Mouse (Mus musculus) liver, adult 2 months (tissue): Measurements from ENCODE around the gene Gpalpp1. TPM values are rescaled to one million over a fixed set of nuclear protein-coding genes. Genes with fewer than 3 reads are reported as not detected.

ENCODE experiments used
- DNase-seq: peaks from one replicate; pipeline ENCODE4 v3.0.0-alpha.2; 2011; ENCODE audit warnings: low read depth, low spot score; ENCODE audit errors: extremely low read depth
- H3K27ac ChIP-seq: fragments of 200-500 bp; replicated peaks from 2 replicates; pipeline ENCODE4 v1.5.1; 2012; ENCODE audit warnings: low read depth, mild to moderate bottlenecking, control low read depth, inconsistent platforms, low read length; ENCODE audit not compliant: insufficient read depth
- H3K27me3 ChIP-seq: fragments of 200-500 bp; 2 replicates; pipeline ENCODE4 v1.6.1; 2012; ENCODE audit warnings: mild to moderate bottlenecking, moderate library complexity, low read length, inconsistent platforms; ENCODE audit not compliant: control insufficient read depth, insufficient read depth
- H3K36me3 ChIP-seq: fragments of 200-500 bp; 2 replicates; pipeline ENCODE4 v1.6.1; 2012; ENCODE audit warnings: low read length, inconsistent platforms; ENCODE audit not compliant: control insufficient read depth, insufficient read depth
- H3K4me1 ChIP-seq: fragments of 200-500 bp; 2 replicates; pipeline ENCODE4 v1.6.1; 2011; ENCODE audit warnings: low read length; ENCODE audit not compliant: control insufficient read depth, insufficient read depth
- H3K4me3 ChIP-seq: fragments of 200-500 bp; 2 replicates; pipeline ENCODE4 v1.5.1; 2011; ENCODE audit warnings: low read depth, mild to moderate bottlenecking, control low read depth, low read length, moderate library complexity; ENCODE audit not compliant: insufficient read depth
- H3K79me2 ChIP-seq: fragments of 200-500 bp; 2 replicates; pipeline ENCODE4 v1.6.1; 2012; ENCODE audit warnings: inconsistent platforms, mild to moderate bottlenecking, low read length, moderate library complexity; ENCODE audit not compliant: control insufficient read depth, insufficient read depth
- H3K9ac ChIP-seq: fragments of 200-500 bp; 2 replicates; pipeline ENCODE4 v1.6.1; 2012; ENCODE audit warnings: low read depth, mild to moderate bottlenecking, control low read depth, inconsistent platforms, low read length
- CTCF ChIP-seq: fragments of 200-500 bp; IDR thresholded peaks from 2 replicates; pipeline ENCODE4 v1.5.1; 2011; ENCODE audit warnings: low read depth, low read length, control low read depth
- POLR2A ChIP-seq: fragments of 200-500 bp; IDR thresholded peaks from 2 replicates; pipeline ENCODE4 v1.6.1; 2011; ENCODE audit warnings: low read length, control low read depth; ENCODE audit not compliant: insufficient read depth; ENCODE audit errors: extremely low read depth
- WGBS: fragments of 180-500 bp; shearing (Covaris S2); methylation state at CpG from one replicate; pipeline ENCODE4 v1.1.7; 2018; 5-methylcytosine and 5-hydroxymethylcytosine counted together
- polyA plus RNA-seq: library from polyadenylated mRNA; depleted of rRNA; stranded (reverse); fragments of >200 nt; gene quantifications from 2 replicates; pipeline ENCODE4 v1.2.3, GENCODE M21; 2012
- total RNA-seq: library from RNA; depleted of rRNA; stranded (reverse); fragments of >200 nt; gene quantifications from 2 replicates; pipeline ENCODE4 v1.2.3, GENCODE M21; 2014

Gpalpp1 gene
- total and polyA plus RNA-seq, 2 experiments, result 2.0 to 8.6 TPM

DNA sequence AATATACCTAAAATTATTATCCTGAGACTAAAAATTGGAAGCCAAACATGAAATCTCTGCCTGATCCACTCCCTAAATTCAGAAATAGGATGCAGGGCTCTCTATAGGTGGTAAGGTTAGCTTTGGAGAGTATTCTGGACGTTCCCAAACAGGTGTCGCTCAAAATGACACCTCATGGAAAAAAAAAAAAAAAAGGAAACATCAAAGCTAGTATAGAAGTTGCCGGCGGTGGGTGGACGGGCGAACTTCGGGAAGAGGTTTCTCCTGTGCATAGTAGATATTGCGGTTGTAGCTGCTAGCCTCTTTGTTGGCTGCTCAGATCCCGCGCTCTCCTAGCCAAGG lies 41.2 kb upstream of the Gpalpp1 start:
- H3K79me2 ChIP-seq, result no peaks in the 10 kb centered on the region
- peak overlapping the region; percentile 91 for H3K27ac ChIP-seq
- no peaks in the 10 kb centered on the region for H3K27me3 ChIP-seq
- peak overlapping the region; percentile 24; the same call in 1 of the 2 replicates for H3K9ac ChIP-seq
- DNase-seq, result no peak
- no peak for TF ChIP-seq POLR2A
- TF ChIP-seq CTCF, result no peak
- peaks cover 10% of the 10 kb centered on the region for H3K4me1 ChIP-seq
- WGBS, result under 1% methylated on average over 10 of the region's 10 CpGs
- H3K36me3 ChIP-seq, result no peaks in the 10 kb centered on the region
- peak overlapping the region; percentile 84; the same call in 1 of the 2 replicates for H3K4me3 ChIP-seq

DNA sequence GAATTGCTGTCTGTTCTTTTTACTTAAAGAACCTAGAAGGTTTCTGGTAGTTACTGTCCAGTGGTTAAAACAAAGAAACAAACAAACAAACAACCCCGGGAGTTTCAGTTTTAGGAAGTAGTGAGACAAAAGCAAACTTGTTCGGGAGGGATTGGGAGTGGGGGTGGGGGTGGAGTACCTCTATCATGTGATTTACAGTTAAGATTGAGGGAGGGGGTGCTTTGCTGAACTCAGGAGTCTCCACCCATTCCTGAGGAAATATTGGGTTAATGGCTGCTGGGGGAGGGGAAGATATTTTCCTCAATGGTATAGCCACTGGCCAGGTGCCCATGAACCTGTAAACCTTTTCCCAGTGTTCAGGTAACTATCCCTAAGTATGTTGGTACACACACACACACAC lies 40.5 kb upstream of the Gpalpp1 start:
- Histone ChIP-seq H3K27ac (no peak overlapping the region), H3K9ac (no peak overlapping the region), H3K4me3 (no peak overlapping the region), H3K36me3 (no peaks in the 10 kb centered on the region), H3K27me3 (no peaks in the 10 kb centered on the region), H3K79me2 (no peaks in the 10 kb centered on the region), H3K4me1 (peaks cover 10% of the 10 kb centered on the region)
- 73% methylated on average over 2 of the region's 2 CpGs for WGBS
- DNase-seq, result no peak
- no peak for TF ChIP-seq CTCF
- no peak for TF ChIP-seq POLR2A

DNA sequence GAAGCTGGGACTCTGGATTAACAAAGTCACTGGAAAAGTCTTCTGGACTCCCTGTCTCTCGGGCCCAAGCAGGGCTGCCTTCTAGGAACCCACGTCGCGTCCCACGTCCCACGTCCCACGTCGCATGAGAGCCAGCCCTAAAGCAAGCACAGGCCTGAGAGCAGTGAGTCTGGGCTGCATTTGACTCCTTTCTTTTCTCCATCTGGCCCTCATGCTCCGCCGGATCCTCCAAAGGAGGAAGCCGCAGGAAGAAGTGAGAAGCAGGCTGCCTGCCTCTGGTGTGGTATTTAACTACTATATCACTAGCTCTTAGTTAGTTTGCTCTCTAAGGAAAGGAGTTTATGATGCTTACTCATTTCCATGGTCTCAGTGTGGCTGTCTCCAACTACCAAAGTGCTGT lies 39.9 kb upstream of the Gpalpp1 start:
- Histone ChIP-seq H3K36me3 (no peaks in the 10 kb centered on the region), H3K27me3 (no peaks in the 10 kb centered on the region), H3K4me1 (peaks cover 10% of the 10 kb centered on the region), H3K27ac (no peak overlapping the region), H3K79me2 (no peaks in the 10 kb centered on the region), H3K9ac (no peak overlapping the region), H3K4me3 (no peak overlapping the region)
- DNase-seq, result no peak
- 85% methylated on average over 11 of the region's 11 CpGs for WGBS
- TF ChIP-seq CTCF (no peak), POLR2A (no peak)

DNA sequence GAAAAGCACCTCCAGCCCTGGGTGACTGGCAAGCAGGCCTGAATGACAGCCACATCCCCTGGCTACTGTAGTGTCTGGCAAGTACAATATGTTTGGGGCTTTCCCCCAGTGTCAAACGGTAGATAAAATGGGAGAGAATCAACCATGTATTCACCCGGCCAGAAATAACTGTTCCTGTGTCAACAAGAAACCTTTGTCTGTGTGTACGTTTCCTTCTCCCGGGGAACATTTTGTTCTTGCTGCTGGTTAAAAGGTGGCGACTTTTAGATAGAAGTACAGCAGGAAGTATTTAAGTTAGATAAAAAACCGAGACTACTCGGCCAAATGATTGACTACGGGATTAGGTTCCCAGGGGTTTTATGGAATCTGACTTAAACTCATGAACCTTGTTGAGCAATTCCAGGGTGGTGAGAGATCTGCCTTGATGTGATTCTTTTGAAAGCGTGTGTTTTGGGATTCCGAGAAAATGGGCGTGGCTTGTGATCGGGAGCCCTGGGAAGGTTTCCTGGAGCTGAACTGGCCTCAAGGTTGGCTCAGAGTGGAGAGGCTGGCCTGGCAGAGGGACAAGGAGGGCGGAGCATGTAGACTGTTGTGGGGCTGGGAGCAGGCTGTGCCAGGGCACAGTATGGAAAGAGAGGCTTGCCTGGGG lies 39.1 kb upstream of the Gpalpp1 start:
- no peaks in the 10 kb centered on the region for H3K79me2 ChIP-seq
- peak overlapping the region; percentile 8; the same call in 1 of the 2 replicates for H3K4me3 ChIP-seq
- no peak overlapping the region for H3K9ac ChIP-seq
- H3K36me3 ChIP-seq, result no peaks in the 10 kb centered on the region
- TF ChIP-seq POLR2A (no peak), CTCF (no peak)
- peak overlapping the region; percentile 66 for H3K27ac ChIP-seq
- H3K4me1 ChIP-seq, result peaks cover 10% of the 10 kb centered on the region
- WGBS, result 6% methylated on average over 13 of the region's 13 CpGs
- H3K27me3 ChIP-seq, result no peaks in the 10 kb centered on the region
- DNase-seq, result peak; percentile 86

DNA sequence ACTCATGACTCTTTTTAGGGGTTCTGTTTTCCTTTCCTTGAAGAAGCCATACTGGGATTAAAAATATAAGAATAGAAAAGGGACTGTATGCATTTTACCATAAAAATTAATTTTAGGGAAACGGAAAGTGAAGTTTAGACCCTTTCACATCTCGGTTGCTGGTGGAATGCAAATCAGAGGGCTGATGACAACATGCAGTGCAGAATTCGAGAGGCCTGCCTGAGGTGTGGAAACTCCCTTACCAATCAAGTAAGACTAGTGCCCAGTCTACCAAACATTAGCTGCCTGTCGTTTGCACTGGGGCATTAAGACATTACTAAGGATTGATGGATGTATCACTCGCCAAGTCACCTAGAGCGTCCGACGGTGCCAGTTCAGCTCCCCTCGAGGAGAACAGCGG lies 37.7 kb upstream of the Gpalpp1 start:
- no peaks in the 10 kb centered on the region for H3K27me3 ChIP-seq
- no peak overlapping the region for H3K9ac ChIP-seq
- 92% methylated on average over 10 of the region's 10 CpGs for WGBS
- no peaks in the 10 kb centered on the region for H3K79me2 ChIP-seq
- no peak overlapping the region for H3K27ac ChIP-seq
- no peaks in the 10 kb centered on the region for H3K36me3 ChIP-seq
- H3K4me3 ChIP-seq, result no peak overlapping the region
- H3K4me1 ChIP-seq, result peaks cover 10% of the 10 kb centered on the region
- TF ChIP-seq POLR2A (no peak), CTCF (no peak)
- DNase-seq, result no peak

DNA sequence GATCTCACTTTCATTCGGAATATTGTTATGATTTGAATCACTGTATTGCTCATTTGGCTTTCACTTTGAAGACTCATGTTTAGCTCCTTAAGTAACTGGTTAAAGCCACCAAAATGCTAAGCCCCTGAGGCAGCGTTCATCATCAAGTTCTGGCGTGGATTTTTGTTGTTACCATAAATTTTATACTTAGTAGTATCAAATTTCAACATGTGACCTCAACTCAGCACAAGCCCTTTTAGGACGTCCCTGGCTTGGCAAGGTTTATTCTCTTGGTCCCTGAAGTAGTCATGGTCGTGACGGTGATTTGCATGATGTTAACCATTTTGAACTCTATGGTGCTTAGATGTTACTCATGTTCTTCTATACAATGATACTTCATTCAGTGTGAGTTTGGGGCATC lies 36.5 kb upstream of the Gpalpp1 start:
- no peak for DNase-seq
- Histone ChIP-seq H3K27me3 (no peaks in the 10 kb centered on the region), H3K79me2 (no peaks in the 10 kb centered on the region), H3K36me3 (no peaks in the 10 kb centered on the region), H3K27ac (no peak overlapping the region), H3K9ac (no peak overlapping the region), H3K4me1 (peaks cover 10% of the 10 kb centered on the region), H3K4me3 (no peak overlapping the region)
- WGBS, result 83% methylated on average over 6 of the region's 6 CpGs
- TF ChIP-seq POLR2A (no peak), CTCF (no peak)
